Mouse (Mus musculus) G1E (cell line): Measurements from ENCODE around the gene Olfr64. TPM values are rescaled to one million over a fixed set of nuclear protein-coding genes. Genes with fewer than 3 reads are reported as not detected.
A peak's percentile ranks its signal among the peaks of the same experiment; 100 is the strongest.

Experiments
- ATAC-seq: 2 replicates; pipeline ENCODE4 v1.8.0; 2016; ENCODE audit warnings: mild to moderate bottlenecking; ENCODE audit not compliant: insufficient number of reproducible peaks, poor library complexity, low FRiP score, severe bottlenecking; ENCODE audit errors: extremely low read depth
- DNase-seq: peaks from one replicate; pipeline ENCODE4 v3.0.0; 2012; ENCODE audit warnings: low spot score
- H3K27me3 ChIP-seq: 2 replicates; pipeline ENCODE4 v1.6.1; 2012; ENCODE audit warnings: mild to moderate bottlenecking, low read length, inconsistent platforms; ENCODE audit not compliant: insufficient read depth
- H3K36me3 ChIP-seq: replicated peaks from 2 replicates; pipeline ENCODE3; 2012; ENCODE audit warnings: mild to moderate bottlenecking, inconsistent platforms
- H3K4me1 ChIP-seq: 2 replicates; pipeline ENCODE4 v1.6.1; 2012; ENCODE audit warnings: low read depth, low read length, inconsistent platforms, mixed read lengths; ENCODE audit not compliant: insufficient read depth
- H3K4me3 ChIP-seq: 2 replicates; pipeline ENCODE4 v1.5.1; 2012; ENCODE audit warnings: low read depth, mild to moderate bottlenecking, inconsistent platforms, low read length, moderate library complexity, mixed read lengths
- H3K9me3 ChIP-seq: replicated peaks from 2 replicates; pipeline ENCODE4 v1.6.1; 2012; ENCODE audit warnings: inconsistent platforms
- CTCF ChIP-seq: IDR thresholded peaks from 2 replicates; pipeline ENCODE4 v1.5.1; 2012; ENCODE audit warnings: low read depth, low read length, inconsistent platforms, mixed read lengths
- GATA1 ChIP-seq: IDR thresholded peaks from 2 replicates; pipeline ENCODE4 v1.6.1; 2012; ENCODE audit warnings: borderline replicate concordance, low read length, inconsistent platforms, mixed read lengths
- GATA2 ChIP-seq: IDR thresholded peaks from 2 replicates; pipeline ENCODE4 v1.6.1; 2012; ENCODE audit warnings: low read depth, low read length, inconsistent platforms, borderline replicate concordance
- POLR2AphosphoS5 ChIP-seq: IDR thresholded peaks from 2 replicates; pipeline ENCODE4 v1.6.1; 2012; ENCODE audit warnings: low read depth, low read length, inconsistent platforms; ENCODE audit not compliant: insufficient replicate concordance
- TAL1 ChIP-seq: conservative IDR thresholded peaks from 2 replicates; pipeline ENCODE4 v1.6.1; 2012; ENCODE audit warnings: low read depth, low read length, inconsistent platforms, mixed read lengths
- polyA plus RNA-seq: library from polyadenylated mRNA; stranded (reverse); fragments of >175 nt; gene quantifications from 2 replicates; pipeline ENCODE4 v1.2.3, GENCODE M21; 2012
- total RNA-seq, 2 experiments: library from RNA; stranded (forward) in 1 of 2; stranded (reverse) in 1 of 2; fragments of 200-1000 nt in 1 of 2; fragments of >200 nt in 1 of 2; fragmentation: Nextera tagmentation in 1 of 2; gene quantifications; 2 replicates each; pipeline ENCODE4 v1.2.3; 2014 to 2017

The Olfr64 gene
- total and polyA plus RNA-seq, 3 experiments: 0.05 TPM; not detected in 2

DNA sequence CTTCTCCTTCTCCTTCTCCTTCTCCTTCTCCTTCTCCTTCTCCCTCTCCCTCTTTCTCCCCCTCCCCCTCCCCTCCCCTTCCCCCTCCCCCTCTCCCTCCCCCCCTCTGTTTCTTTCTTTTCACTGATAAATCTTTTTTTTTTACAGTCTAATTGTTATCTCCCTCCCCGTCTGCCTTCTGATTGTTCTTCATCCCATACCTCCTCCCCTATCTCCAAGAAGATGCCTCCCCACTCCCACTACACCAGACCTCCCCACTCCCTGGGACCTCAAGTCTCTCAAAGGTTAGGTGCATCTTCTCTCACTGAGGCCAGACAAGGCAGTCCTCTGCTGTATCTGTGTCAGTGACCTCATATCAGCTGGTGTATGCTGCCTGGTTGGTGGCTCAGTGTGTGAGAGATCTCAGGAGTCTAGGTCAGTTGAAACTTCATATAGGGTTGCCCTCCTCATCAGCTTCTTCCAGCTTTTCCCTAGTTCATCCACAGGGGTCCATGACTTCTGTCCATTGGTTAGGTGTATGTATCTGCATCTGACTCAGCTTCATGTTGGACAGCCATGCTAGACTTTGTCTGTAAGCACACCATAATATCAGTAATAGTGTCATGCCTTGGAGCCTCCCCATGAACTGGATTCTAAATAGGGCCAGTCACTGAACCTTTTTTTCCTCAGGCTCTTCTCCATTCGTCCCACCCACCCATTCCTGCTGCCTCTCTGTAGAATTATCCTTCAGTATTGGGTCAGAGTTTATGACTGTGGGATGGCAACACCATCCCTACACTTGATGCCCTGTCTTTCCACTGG is 49.6 kb downstream of the Olfr64 start:
- Histone ChIP-seq H3K9me3 (no peaks in the 10 kb centered on the region), H3K27me3 (no peaks in the 10 kb centered on the region), H3K36me3 (no peaks in the 10 kb centered on the region), H3K4me1 (peaks cover 26% of the 10 kb centered on the region), H3K4me3 (no peak overlapping the region)
- no peak for DNase-seq
- ATAC-seq: peak; percentile 97
- TF ChIP-seq TAL1 (0 out of 2 replicates have a peak, but pooled peaks have one; percentile 14), POLR2AphosphoS5 (no peak), GATA1 (no peak)

DNA sequence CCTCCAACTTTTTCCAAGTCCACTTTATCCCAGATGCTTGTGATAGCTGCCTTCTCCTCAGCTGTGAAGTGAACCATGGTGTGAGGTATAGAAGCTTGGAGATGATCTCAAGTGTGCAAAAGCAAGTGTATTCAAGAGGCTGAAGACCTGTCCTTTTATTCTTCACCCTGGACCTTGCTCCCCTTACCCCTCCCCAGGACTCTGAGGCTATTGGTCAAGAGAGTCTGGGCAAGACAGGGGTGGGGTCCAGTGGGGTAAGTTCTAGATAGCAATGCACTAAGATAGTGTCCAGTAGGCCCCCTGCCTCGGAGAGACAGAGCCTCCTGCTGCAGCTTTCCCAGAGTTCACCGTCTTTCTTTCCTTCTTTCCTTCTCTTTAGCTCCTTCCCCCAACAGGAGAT is 51.3 kb downstream of the Olfr64 start, which contains the start of gene Hbb-bh1:
TSS of gene Hbb-bh1 (minus strand) at position 131 of the 400 bp plus-strand sequence.
- TF ChIP-seq CTCF: no peak
- no peak for TF ChIP-seq GATA2
- no peak for TF ChIP-seq GATA1
- TF ChIP-seq POLR2AphosphoS5: no peak
- no peak for TF ChIP-seq TAL1
- ATAC-seq (no peak), DNase-seq (no peak)

DNA sequence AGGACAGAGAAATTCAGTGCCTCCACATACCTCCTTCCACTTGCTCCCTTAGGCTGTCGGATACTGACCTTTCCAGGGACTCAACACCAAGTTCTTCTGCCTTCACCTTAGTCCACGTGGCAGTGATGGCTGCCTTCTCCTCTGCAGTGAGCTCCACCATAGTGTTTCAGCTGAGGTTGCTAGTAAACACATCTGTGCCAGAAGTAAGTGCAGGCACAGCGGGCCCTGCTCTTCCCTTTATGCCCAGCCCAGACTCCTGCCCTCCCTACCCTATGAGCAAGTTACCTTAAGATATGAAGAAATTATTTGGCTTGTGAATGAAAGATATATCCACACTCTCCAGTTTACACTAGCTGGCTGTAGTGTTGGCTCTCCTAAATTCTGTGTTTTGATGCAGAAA is 54.0 kb downstream of the Olfr64 start, which contains the start of gene Hbb-bh2:
TSS of gene Hbb-bh2 (minus strand) at position 253 of the 400 bp plus-strand sequence.
- Histone ChIP-seq H3K9me3 (no peaks in the 10 kb centered on the region), H3K36me3 (no peaks in the 10 kb centered on the region), H3K4me3 (no peak within 1 kb of the TSS), H3K4me1 (peaks cover 28% of the 10 kb centered on the region), H3K27me3 (no peaks in the 10 kb centered on the region)
- ATAC-seq (no peak), DNase-seq (no peak)
- TF ChIP-seq TAL1: no peak
- no peak for TF ChIP-seq CTCF
- no peak for TF ChIP-seq POLR2AphosphoS5
- no peak for TF ChIP-seq GATA1
- no peak for TF ChIP-seq GATA2

More for the DNA sequence above, 51.3 kb downstream of the Olfr64 start, which contains the start of gene Hbb-bh1:
- H3K27me3 ChIP-seq: no peaks in the 10 kb centered on the region
- no peaks in the 10 kb centered on the region for H3K36me3 ChIP-seq
- no peak within 1 kb of the TSS for H3K4me3 ChIP-seq
- H3K9me3 ChIP-seq: no peaks in the 10 kb centered on the region
- H3K4me1 ChIP-seq: peaks cover 28% of the 10 kb centered on the region

Other genes starting within 250 kb of the Olfr64 start
Only the 20 nearest of the 33 such genes appear.
- not detected in 2 replicates for gene Olfr629, start 149.5 kb downstream of the Olfr64 start, total RNA-seq (2014; fragmentation: Nextera tagmentation)
- 0.16 TPM in 1 of 2 replicates, not detected in the other for gene Olfr629, start 149.5 kb downstream of the Olfr64 start, total RNA-seq (2017)
- gene Olfr629, start 149.5 kb downstream of the Olfr64 start, polyA plus RNA-seq: not detected in 2 replicates
- not detected in 2 replicates for gene Olfr630, start 137.2 kb downstream of the Olfr64 start, total RNA-seq (2014; fragmentation: Nextera tagmentation)
- 0.11 TPM in 1 of 2 replicates, not detected in the other for gene Olfr630, start 137.2 kb downstream of the Olfr64 start, total RNA-seq (2017)
- not detected in 2 replicates for gene Olfr630, start 137.2 kb downstream of the Olfr64 start, polyA plus RNA-seq
- not detected in 2 replicates for gene Olfr69, start 122.9 kb downstream of the Olfr64 start, total RNA-seq (2014; fragmentation: Nextera tagmentation)
- gene Olfr69, start 122.9 kb downstream of the Olfr64 start, total RNA-seq (2017): not detected in 2 replicates
- gene Olfr69, start 122.9 kb downstream of the Olfr64 start, polyA plus RNA-seq: not detected in 2 replicates
- gene Olfr68, start 114.8 kb downstream of the Olfr64 start, total RNA-seq (2014; fragmentation: Nextera tagmentation): not detected in 2 replicates
- 0.06 and 0.22 TPM in 2 replicates for gene Olfr68, start 114.8 kb downstream of the Olfr64 start, total RNA-seq (2017)
- not detected in 2 replicates for gene Olfr68, start 114.8 kb downstream of the Olfr64 start, polyA plus RNA-seq
- gene Olfr67, start 102.7 kb downstream of the Olfr64 start, total RNA-seq (2014; fragmentation: Nextera tagmentation): not detected in 2 replicates
- gene Olfr67, start 102.7 kb downstream of the Olfr64 start, total RNA-seq (2017): not detected in 2 replicates
- gene Olfr67, start 102.7 kb downstream of the Olfr64 start, polyA plus RNA-seq: 0.01 TPM in 1 of 2 replicates, not detected in the other
- 14.8 and 396 TPM in 2 replicates for gene Hbb-bt, start 80.5 kb downstream of the Olfr64 start, total RNA-seq (2014; fragmentation: Nextera tagmentation)
- gene Hbb-bt, start 80.5 kb downstream of the Olfr64 start, total RNA-seq (2017): 3.3 and 7.8 TPM in 2 replicates
- gene Hbb-bt, start 80.5 kb downstream of the Olfr64 start, polyA plus RNA-seq: 27.9 and 40.4 TPM in 2 replicates
- gene Hbb-bs, start 66.4 kb downstream of the Olfr64 start, total RNA-seq (2014; fragmentation: Nextera tagmentation): 153 and 3,173 TPM in 2 replicates
- 10.4 and 23.5 TPM in 2 replicates for gene Hbb-bs, start 66.4 kb downstream of the Olfr64 start, total RNA-seq (2017)
- 137 and 158 TPM in 2 replicates for gene Hbb-bs, start 66.4 kb downstream of the Olfr64 start, polyA plus RNA-seq
- gene Hbb-bh2, start 54.0 kb downstream of the Olfr64 start, total RNA-seq (2014; fragmentation: Nextera tagmentation): not detected in 2 replicates
- not detected in 2 replicates for gene Hbb-bh2, start 54.0 kb downstream of the Olfr64 start, total RNA-seq (2017)
- not detected in 2 replicates for gene Hbb-bh2, start 54.0 kb downstream of the Olfr64 start, polyA plus RNA-seq
- gene Hbb-bh1, start 51.3 kb downstream of the Olfr64 start, total RNA-seq (2014; fragmentation: Nextera tagmentation): 1.6 TPM in 1 of 2 replicates, not detected in the other
- 0.41 TPM in 1 of 2 replicates, not detected in the other for gene Hbb-bh1, start 51.3 kb downstream of the Olfr64 start, total RNA-seq (2017)
- not detected in 2 replicates for gene Hbb-bh1, start 51.3 kb downstream of the Olfr64 start, polyA plus RNA-seq
- not detected in 2 replicates for gene Hbb-y, start 41.3 kb downstream of the Olfr64 start, total RNA-seq (2014; fragmentation: Nextera tagmentation)
- not detected in 2 replicates for gene Hbb-y, start 41.3 kb downstream of the Olfr64 start, total RNA-seq (2017)
- gene Hbb-y, start 41.3 kb downstream of the Olfr64 start, polyA plus RNA-seq: not detected in 2 replicates
- not detected in 2 replicates for gene Olfr66, start 8.2 kb downstream of the Olfr64 start, total RNA-seq (2014; fragmentation: Nextera tagmentation)
- 0.12 TPM in 1 of 2 replicates, not detected in the other for gene Olfr66, start 8.2 kb downstream of the Olfr64 start, total RNA-seq (2017)
- gene Olfr66, start 8.2 kb downstream of the Olfr64 start, polyA plus RNA-seq: not detected in 2 replicates
- not detected in 2 replicates for gene Olfr65, start 9.0 kb upstream of the Olfr64 start, total RNA-seq (2014; fragmentation: Nextera tagmentation)
- gene Olfr65, start 9.0 kb upstream of the Olfr64 start, total RNA-seq (2017): not detected in 2 replicates
- gene Olfr65, start 9.0 kb upstream of the Olfr64 start, polyA plus RNA-seq: not detected in 2 replicates
- not detected in 2 replicates for gene Olfr631, start 34.3 kb upstream of the Olfr64 start, total RNA-seq (2014; fragmentation: Nextera tagmentation)
- 0.33 TPM in 1 of 2 replicates, not detected in the other for gene Olfr631, start 34.3 kb upstream of the Olfr64 start, total RNA-seq (2017)
- gene Olfr631, start 34.3 kb upstream of the Olfr64 start, polyA plus RNA-seq: not detected in 2 replicates
- not detected in 2 replicates for gene Olfr632, start 39.9 kb upstream of the Olfr64 start, total RNA-seq (2014; fragmentation: Nextera tagmentation)
- 0.16 TPM in 1 of 2 replicates, not detected in the other for gene Olfr632, start 39.9 kb upstream of the Olfr64 start, total RNA-seq (2017)
- gene Olfr632, start 39.9 kb upstream of the Olfr64 start, polyA plus RNA-seq: not detected in 2 replicates
- not detected in 2 replicates for gene Olfr633, start 50.0 kb upstream of the Olfr64 start, total RNA-seq (2014; fragmentation: Nextera tagmentation)
- gene Olfr633, start 50.0 kb upstream of the Olfr64 start, total RNA-seq (2017): 0.11 and 0.35 TPM in 2 replicates
- not detected in 2 replicates for gene Olfr633, start 50.0 kb upstream of the Olfr64 start, polyA plus RNA-seq
- not detected in 2 replicates for gene Olfr635, start 76.7 kb upstream of the Olfr64 start, total RNA-seq (2014; fragmentation: Nextera tagmentation)
- gene Olfr635, start 76.7 kb upstream of the Olfr64 start, total RNA-seq (2017): 0.12 and 0.33 TPM in 2 replicates
- gene Olfr635, start 76.7 kb upstream of the Olfr64 start, polyA plus RNA-seq: not detected in 2 replicates
- not detected in 2 replicates for gene Olfr638, start 104.3 kb upstream of the Olfr64 start, total RNA-seq (2014; fragmentation: Nextera tagmentation)
- not detected in 2 replicates for gene Olfr638, start 104.3 kb upstream of the Olfr64 start, total RNA-seq (2017)
- gene Olfr638, start 104.3 kb upstream of the Olfr64 start, polyA plus RNA-seq: not detected in 2 replicates
- not detected in 2 replicates for gene Olfr639, start 122.8 kb upstream of the Olfr64 start, total RNA-seq (2014; fragmentation: Nextera tagmentation)
- 0.17 and 0.22 TPM in 2 replicates for gene Olfr639, start 122.8 kb upstream of the Olfr64 start, total RNA-seq (2017)
- not detected in 2 replicates for gene Olfr639, start 122.8 kb upstream of the Olfr64 start, polyA plus RNA-seq
- not detected in 2 replicates for gene Olfr640, start 131.1 kb upstream of the Olfr64 start, total RNA-seq (2014; fragmentation: Nextera tagmentation)
- 0.11 and 0.17 TPM in 2 replicates for gene Olfr640, start 131.1 kb upstream of the Olfr64 start, total RNA-seq (2017)
- gene Olfr640, start 131.1 kb upstream of the Olfr64 start, polyA plus RNA-seq: not detected in 2 replicates
- gene Olfr641, start 141.0 kb upstream of the Olfr64 start, total RNA-seq (2014; fragmentation: Nextera tagmentation): not detected in 2 replicates
- gene Olfr641, start 141.0 kb upstream of the Olfr64 start, total RNA-seq (2017): 0.12 TPM in 1 of 2 replicates, not detected in the other
- gene Olfr641, start 141.0 kb upstream of the Olfr64 start, polyA plus RNA-seq: not detected in 2 replicates